Mouse (Mus musculus) liver, adult 10 weeks (tissue): ENCODE results near the gene Shq1. TPM values are rescaled to one million over a fixed set of nuclear protein-coding genes. Genes with fewer than 3 reads are reported as not detected.

Source experiments
- polyA plus RNA-seq: library from polyadenylated mRNA; stranded (reverse); fragments of 350-450 nt; fragmentation: Illumina TruSeq; extraction: RNeasy Lipid Tissue Mini Kit (QIAGEN cat#74804); gene quantifications from one replicate; pipeline ENCODE4 v1.2.3, GENCODE M21; 2014; ENCODE audit warnings: low read depth, low replicate concordance

Gene Shq1
- polyA plus RNA-seq = 2.0 TPM

GRCm38 (mm10) chr6:100670880-100671344 is at the start of gene Shq1:
Shq1 (minus strand) TSS chr6:100671157.

GRCm38 (mm10) chr6:100704574-100705365 is 33.8 kb upstream of the Shq1 start, which contains the start of gene Gxylt2:
Gxylt2 (plus strand) TSS chr6:100704734.

Other genes starting within 250 kb of the Shq1 start
- not detected for gene Gxylt2, start 33.6 kb upstream of the Shq1 start, polyA plus RNA-seq
- 61.4 TPM for gene Ppp4r2, start 162.5 kb upstream of the Shq1 start, polyA plus RNA-seq